ENCODE assay signal across 1 mouse cellular context in genomic region chr1:87174006-87174955, GRCm38 (mm10).
TF ChIP-seq lines count a peak whose summit lies in the region.

No protein-coding gene starts in this region.

TF ChIP-seq in MEL, 35 proteins besides CTCF, POLR2A, EP300 and RAD21:
- TF ChIP-seq SMC3 (IDR thresholded peaks at IDR 0.05; ENCODE audit: low read depth, low read length) (peak; percentile 87), MXI1 (IDR thresholded peaks at IDR 0.05; ENCODE audit: low read depth, low read length) (no peak), ZC3H11A (IDR thresholded peaks at IDR 0.05; ENCODE audit: low read depth, low read length) (peak; percentile 81), NELFE (IDR thresholded peaks at IDR 0.05; ENCODE audit: low read depth, low read length) (0 out of 2 replicates have a peak, but pooled peaks have one; percentile 21)
